Mouse (Mus musculus) cortical plate, adult 2 months (tissue): ENCODE results near the gene Flnb. TPM values are rescaled to one million over a fixed set of nuclear protein-coding genes. Genes with fewer than 3 reads are reported as not detected.

Experiments used
- H3K27ac ChIP-seq: fragments of 200-500 bp; 2 replicates; pipeline ENCODE4 v1.5.1; 2012; ENCODE audit warnings: low read length, control low read depth, inconsistent platforms; ENCODE audit not compliant: insufficient read depth
- H3K4me1 ChIP-seq: fragments of 200-500 bp; 2 replicates; pipeline ENCODE4 v1.6.1; 2011; ENCODE audit warnings: low read length; ENCODE audit not compliant: control insufficient read depth, insufficient read depth
- H3K4me3 ChIP-seq: fragments of 200-500 bp; 2 replicates; pipeline ENCODE4 v1.5.1; 2011; ENCODE audit warnings: mild to moderate bottlenecking, low read length, control low read depth; ENCODE audit not compliant: insufficient read depth
- CTCF ChIP-seq: fragments of 200-500 bp; IDR thresholded peaks from 2 replicates; pipeline ENCODE4 v1.5.1; 2011; ENCODE audit warnings: mild to moderate bottlenecking, control low read depth, low read length; ENCODE audit not compliant: insufficient read depth; ENCODE audit errors: extremely low read depth
- POLR2A ChIP-seq: fragments of 200-500 bp; IDR thresholded peaks from 2 replicates; pipeline ENCODE4 v1.6.1; 2011; ENCODE audit warnings: mild to moderate bottlenecking, low read length, control low read depth; ENCODE audit not compliant: insufficient read depth; ENCODE audit errors: extremely low read depth
- polyA plus RNA-seq: library from polyadenylated mRNA; depleted of rRNA; stranded (reverse); fragments of >200 nt; gene quantifications from 2 replicates; pipeline ENCODE4 v1.2.3, GENCODE M21; 2012

Gene Flnb
- polyA plus RNA-seq, 1 experiment, result 35.4 TPM

DNA sequence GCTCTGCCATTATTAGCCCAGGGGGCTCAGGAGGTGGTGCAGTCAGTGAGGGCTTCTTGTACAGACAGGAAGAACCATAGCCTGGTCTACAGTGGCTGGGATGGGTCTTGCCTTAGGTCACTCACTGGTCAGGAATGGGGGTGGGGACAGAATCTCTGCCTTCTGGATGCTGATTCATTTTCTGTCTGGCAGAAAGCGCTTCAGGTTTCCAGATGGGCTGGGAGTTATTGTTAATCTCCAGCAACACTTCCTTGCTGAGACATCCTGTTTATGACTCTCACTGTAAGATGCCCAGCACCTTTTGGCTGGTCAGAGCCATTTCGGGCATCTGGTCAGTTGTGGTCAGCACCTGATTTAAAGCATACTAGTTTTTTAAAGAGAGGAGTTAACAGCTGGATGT, 55.8 kb downstream of the Flnb start:
- no peak for TF ChIP-seq CTCF
- no peak for TF ChIP-seq POLR2A
- no peak overlapping the region for H3K27ac ChIP-seq
- H3K4me3 ChIP-seq, result no peak overlapping the region
- no peaks in the 10 kb centered on the region for H3K4me1 ChIP-seq

DNA sequence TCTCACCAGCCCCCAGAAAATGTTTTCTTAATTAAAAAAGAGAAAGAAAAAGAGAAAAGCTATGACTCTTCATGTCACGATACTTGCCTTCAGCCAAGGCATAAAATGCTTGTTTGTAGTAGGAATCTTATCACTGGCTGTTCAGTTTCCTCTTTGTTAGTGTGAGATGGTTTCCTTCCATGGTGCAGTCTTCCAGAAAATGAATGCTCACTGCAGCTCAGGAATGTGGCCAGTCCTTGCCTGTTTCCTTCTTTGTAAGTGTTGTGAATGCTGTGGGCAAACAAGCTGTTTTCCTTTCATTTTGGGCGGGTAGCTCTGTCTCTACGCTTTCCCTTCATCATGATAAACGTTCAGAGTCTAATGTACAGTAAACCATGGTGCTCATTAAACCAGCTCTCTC, 56.7 kb downstream of the Flnb start:
- Histone ChIP-seq H3K4me3 (no peak overlapping the region), H3K27ac (no peak overlapping the region), H3K4me1 (no peaks in the 10 kb centered on the region)
- TF ChIP-seq POLR2A (no peak), CTCF (no peak)

DNA sequence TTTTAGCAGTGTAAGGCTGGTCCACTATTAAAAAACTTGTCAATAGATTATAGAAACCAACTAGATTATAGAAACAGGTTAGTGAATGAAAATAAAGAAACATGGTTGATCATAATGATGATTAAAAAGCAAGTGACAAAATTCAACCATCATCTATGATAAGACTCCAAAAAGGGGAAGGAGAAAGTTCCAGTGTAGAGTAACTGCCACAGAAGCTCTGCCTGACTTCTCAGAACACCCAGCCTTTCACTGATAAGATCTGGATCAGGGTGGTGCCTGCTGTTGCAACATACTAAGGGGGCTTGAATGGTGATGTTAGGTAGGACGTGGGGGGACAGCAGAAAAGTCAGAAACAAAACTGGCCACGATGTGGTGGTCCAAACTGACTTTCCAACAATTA, 60.2 kb downstream of the Flnb start:
- Histone ChIP-seq H3K27ac (no peak overlapping the region), H3K4me1 (no peaks in the 10 kb centered on the region), H3K4me3 (no peak overlapping the region)
- TF ChIP-seq POLR2A, result no peak
- TF ChIP-seq CTCF, result no peak

DNA sequence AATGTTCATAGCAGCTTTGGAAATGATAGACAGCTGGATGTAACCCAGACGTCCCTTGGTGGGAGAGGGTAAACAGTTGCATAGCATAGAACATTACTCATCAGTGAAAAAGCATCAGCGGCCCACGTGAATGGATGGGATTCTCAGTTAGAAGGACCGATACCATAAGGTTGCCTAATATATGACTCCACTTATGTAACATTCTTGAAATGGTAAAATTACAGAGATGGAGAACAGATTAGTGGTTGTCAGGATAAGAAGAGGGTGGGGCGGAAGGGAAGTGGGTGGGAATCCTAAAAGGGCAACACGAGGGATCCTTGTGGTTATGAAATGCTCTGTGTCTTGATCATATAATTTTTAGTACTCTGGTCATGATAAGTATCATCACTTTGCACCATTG, 62.6 kb downstream of the Flnb start:
- TF ChIP-seq POLR2A (no peak), CTCF (no peak)

DNA sequence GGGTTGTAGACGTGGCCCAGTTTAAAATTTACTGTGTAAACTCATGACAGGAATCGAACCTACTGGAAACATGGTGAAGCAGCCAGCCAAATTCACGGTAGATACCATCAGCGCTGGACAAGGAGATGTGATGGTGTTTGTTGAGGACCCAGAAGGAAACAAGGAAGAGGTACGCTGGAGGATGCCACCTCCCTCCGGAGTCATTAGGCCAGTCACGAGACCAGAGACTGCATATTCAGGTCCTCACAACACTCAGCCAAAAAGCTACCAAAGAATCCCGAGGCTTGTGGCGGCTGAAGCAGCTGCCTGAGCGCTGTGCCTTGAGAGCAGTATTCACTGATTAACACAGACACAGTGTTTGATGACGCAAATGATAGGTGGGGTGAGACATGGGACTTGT, 63.8 kb downstream of the Flnb start:
- Histone ChIP-seq H3K4me3 (no peak overlapping the region), H3K27ac (no peak overlapping the region), H3K4me1 (no peaks in the 10 kb centered on the region)
- TF ChIP-seq POLR2A, result no peak
- TF ChIP-seq CTCF, result no peak

More for the DNA sequence above, 62.6 kb downstream of the Flnb start:
- Histone ChIP-seq H3K4me1 (no peaks in the 10 kb centered on the region), H3K27ac (no peak overlapping the region), H3K4me3 (no peak overlapping the region)

DNA sequence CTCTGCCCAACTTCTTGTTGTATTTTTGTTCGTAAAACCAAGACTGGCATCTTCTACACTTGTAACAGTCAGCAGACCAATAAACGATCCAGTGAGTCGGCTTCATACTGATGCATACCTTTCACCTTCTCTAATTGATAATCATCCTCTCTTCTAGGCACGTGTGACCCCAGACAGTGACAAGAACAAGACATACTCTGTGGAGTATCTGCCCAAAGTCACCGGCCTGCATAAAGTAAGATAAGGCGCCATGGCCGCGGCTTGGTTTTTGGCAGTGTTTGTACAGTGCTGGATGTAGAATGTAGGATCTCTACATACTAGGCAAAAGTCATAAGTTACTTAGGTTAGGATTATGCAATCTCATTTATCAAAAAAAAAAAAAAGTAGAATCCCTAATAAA, 64.3 kb downstream of the Flnb start:
- H3K27ac ChIP-seq, result no peak overlapping the region
- TF ChIP-seq POLR2A (no peak), CTCF (no peak)
- H3K4me1 ChIP-seq, result no peaks in the 10 kb centered on the region
- H3K4me3 ChIP-seq, result no peak overlapping the region

DNA sequence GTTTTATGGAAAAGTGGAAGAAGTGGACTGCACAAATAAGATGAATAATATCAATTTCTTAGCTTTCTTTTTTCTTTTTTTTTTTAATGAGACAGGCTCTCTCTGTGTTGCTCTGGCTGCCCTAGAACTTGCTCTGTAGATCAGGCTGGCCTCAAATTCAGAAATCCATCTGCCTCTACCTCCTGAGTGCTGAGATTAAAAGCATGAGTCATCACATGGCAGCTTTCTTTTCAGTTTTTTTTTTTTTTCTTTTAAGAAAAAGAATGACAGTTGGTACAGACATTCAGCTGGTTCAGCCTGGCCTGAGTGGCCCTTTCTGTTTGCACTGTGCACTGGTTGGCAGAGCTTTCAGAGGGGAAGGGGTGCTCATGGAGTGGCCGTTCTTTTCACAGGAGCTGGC, 66.4 kb downstream of the Flnb start:
- Histone ChIP-seq H3K4me1 (peaks cover 6% of the 10 kb centered on the region), H3K4me3 (no peak overlapping the region), H3K27ac (no peak overlapping the region)
- TF ChIP-seq POLR2A (no peak), CTCF (no peak)

DNA sequence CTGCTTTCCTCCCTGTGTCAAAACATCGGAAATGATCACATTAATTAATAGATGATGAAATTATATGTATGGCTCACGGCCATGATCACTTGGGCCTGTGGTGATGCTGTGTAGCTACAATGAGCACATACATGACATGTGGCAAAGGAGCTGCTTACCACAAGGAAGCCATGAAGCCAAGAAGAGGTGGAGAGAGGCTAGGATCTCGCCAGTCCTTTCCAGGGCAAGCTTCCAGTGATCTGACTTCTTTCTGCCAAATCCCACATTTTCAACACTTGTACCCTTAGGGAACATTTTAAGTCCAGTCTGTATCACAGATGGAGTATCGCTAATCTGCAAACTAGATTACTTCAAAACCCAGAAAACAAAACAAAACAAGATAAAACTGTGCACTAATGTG, 67.1 kb downstream of the Flnb start:
- H3K4me1 ChIP-seq, result peaks cover 6% of the 10 kb centered on the region
- H3K27ac ChIP-seq, result no peak overlapping the region
- TF ChIP-seq CTCF (no peak), POLR2A (no peak)
- no peak overlapping the region for H3K4me3 ChIP-seq

DNA sequence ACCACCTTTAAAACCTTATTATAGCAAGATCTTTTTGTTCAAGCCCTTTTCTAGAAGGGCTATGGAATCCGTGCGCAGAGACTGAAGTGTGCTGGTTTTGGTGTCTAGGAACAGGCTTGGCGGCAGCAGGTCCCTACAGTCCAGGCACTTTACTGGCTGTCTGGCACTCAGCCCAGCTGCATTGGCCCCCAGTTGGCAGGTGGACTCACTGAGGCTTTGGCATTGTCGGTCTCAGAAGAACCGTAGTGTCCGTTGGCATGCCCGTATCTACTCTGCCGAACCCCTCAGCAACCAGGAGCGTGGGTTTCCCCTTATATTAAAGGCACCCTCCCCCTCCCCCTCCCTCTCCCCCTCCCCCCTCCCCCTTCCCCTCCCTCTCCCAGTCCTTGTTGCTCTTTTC, 67.8 kb downstream of the Flnb start:
- no peak for TF ChIP-seq POLR2A
- no peak for TF ChIP-seq CTCF
- no peak overlapping the region for H3K27ac ChIP-seq
- peaks cover 6% of the 10 kb centered on the region for H3K4me1 ChIP-seq
- H3K4me3 ChIP-seq, result no peak overlapping the region

DNA sequence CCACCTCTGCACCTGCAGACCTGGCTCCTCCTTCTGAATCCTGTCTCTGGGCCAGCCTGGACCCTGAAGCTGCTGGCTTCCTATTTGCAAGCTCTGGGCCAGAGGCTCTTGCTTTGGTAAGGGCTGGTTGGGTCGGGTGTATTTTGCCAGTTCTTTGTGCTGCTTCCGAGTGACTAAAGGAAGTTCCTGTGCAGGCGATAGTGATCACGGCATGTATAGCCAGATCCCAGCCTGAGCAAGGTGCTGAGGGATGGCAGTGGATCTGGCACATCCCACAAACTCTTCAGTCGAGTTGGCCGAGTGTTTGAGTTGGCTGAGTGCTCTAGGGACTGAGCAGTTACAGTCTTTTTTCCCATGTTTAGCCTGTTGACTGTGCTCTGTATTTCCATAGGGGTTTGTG, 68.3 kb downstream of the Flnb start:
- Histone ChIP-seq H3K27ac (no peak overlapping the region), H3K4me3 (no peak overlapping the region), H3K4me1 (peaks cover 6% of the 10 kb centered on the region)
- TF ChIP-seq CTCF (no peak), POLR2A (no peak)

DNA sequence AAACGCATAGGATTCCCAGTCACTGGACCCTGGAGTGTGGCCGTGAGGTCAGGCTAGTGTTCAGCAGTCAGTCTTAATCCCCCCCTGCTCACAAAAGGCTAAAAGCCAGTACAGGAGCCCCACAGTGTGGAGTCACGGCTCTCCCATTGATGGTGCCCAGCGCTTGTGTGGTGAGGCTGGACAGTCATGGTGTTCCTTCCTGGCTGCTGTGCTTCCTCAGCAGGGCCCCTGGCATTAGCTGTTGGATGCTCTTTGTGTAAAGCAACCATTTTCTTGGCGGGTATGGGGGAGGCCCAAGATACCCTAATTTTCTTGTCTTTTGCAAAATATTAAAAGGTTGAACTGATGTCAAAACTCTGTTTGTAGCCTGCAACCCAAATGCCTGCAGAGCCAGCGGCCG, 69.4 kb downstream of the Flnb start:
- TF ChIP-seq CTCF, result no peak
- no peak for TF ChIP-seq POLR2A
- H3K4me1 ChIP-seq, result peaks cover 6% of the 10 kb centered on the region
- no peak overlapping the region for H3K4me3 ChIP-seq
- no peak overlapping the region for H3K27ac ChIP-seq
